Mouse (Mus musculus): Measurements from ENCODE around the gene B230219D22Rik. TPM values are rescaled to one million over a fixed set of nuclear protein-coding genes. Genes with fewer than 3 reads are reported as not detected.
A peak's percentile ranks its signal among the peaks of the same experiment; 100 is the strongest.
"Not testable (repeated sequence)": the region's sequence is repeated elsewhere in the genome, so short reads cannot be mapped to it uniquely, and the experiment has no call there.

The B230219D22Rik gene
- total RNA-seq (2021) = 10 to 100 TPM; 70.9 to 73.2 TPM
- long read RNA-seq, experiment 1, full-length matches to known transcripts = 46 of 101 reads
- long read RNA-seq, experiment 1, partial matches to known transcripts = 1 of 101 reads
- long read RNA-seq, experiment 1, other reads (novel, unspliced or antisense) = 54 of 101 reads
- long read RNA-seq, experiment 2, full-length matches to known transcripts = 26 of 76 reads
- long read RNA-seq, experiment 2, partial matches to known transcripts = 3 of 76 reads
- long read RNA-seq, experiment 2, other reads (novel, unspliced or antisense) = 47 of 76 reads

- peak; percentile 82 to 91 for DNase-seq (ENCODE audit: low spot score in 2 of 2)
These were observed at the start of gene B230219D22Rik for GRCm38 (mm10) chr13:55692535-55693242. Gene B230219D22Rik, plus strand, starts transcription at chr13:55693124.

GRCm38 (mm10) chr13:55644525-55644924, 48.4 kb upstream of the B230219D22Rik start:
- DNase-seq (ENCODE audit: low spot score in 2 of 2) = no peak

GRCm38 (mm10) chr13:55650098-55650497, 42.8 kb upstream of the B230219D22Rik start:
- no peak for DNase-seq (ENCODE audit: low spot score in 2 of 2)

- no peak for DNase-seq (ENCODE audit: low spot score in 2 of 2)
These were observed 41.9 kb upstream of the B230219D22Rik start for GRCm38 (mm10) chr13:55650980-55651379.

GRCm38 (mm10) chr13:55668550-55668949, 24.4 kb upstream of the B230219D22Rik start:
- no peak for DNase-seq (ENCODE audit: low spot score in 2 of 2)

GRCm38 (mm10) chr13:55672711-55673110, 20.2 kb upstream of the B230219D22Rik start:
- DNase-seq (ENCODE audit: low spot score in 2 of 2) = no peak

- DNase-seq (ENCODE audit: low spot score in 2 of 2) = no peak
These were observed 15.6 kb upstream of the B230219D22Rik start for GRCm38 (mm10) chr13:55677364-55677763.

- no peak for DNase-seq (ENCODE audit: low spot score in 2 of 2)
These were observed 10.7 kb upstream of the B230219D22Rik start for GRCm38 (mm10) chr13:55682201-55682600.

- no peak for DNase-seq (ENCODE audit: low spot score in 2 of 2)
These were observed 9.3 kb upstream of the B230219D22Rik start for GRCm38 (mm10) chr13:55683581-55683980.

- no peak for DNase-seq (ENCODE audit: low spot score in 2 of 2)
These were observed 6.8 kb upstream of the B230219D22Rik start for GRCm38 (mm10) chr13:55686107-55686633.

GRCm38 (mm10) chr13:55687927-55688602, 4.9 kb upstream of the B230219D22Rik start:
- no peak for DNase-seq (ENCODE audit: low spot score in 2 of 2)

- no peak for DNase-seq (ENCODE audit: low spot score in 2 of 2)
These were observed 358 bp downstream of the B230219D22Rik start for GRCm38 (mm10) chr13:55693243-55693721.

- no peak for DNase-seq (ENCODE audit: low spot score in 2 of 2)
These were observed 1.2 kb downstream of the B230219D22Rik start for GRCm38 (mm10) chr13:55694110-55694509.

- not testable (repeated sequence) for DNase-seq (ENCODE audit: low spot score in 2 of 2)
These were observed 3.1 kb downstream of the B230219D22Rik start for GRCm38 (mm10) chr13:55695989-55696388.

GRCm38 (mm10) chr13:55704301-55704700, 11.4 kb downstream of the B230219D22Rik start:
- no peak for DNase-seq (ENCODE audit: low spot score in 2 of 2)

- DNase-seq (ENCODE audit: low spot score in 2 of 2) = no peak
These were observed 19.9 kb downstream of the B230219D22Rik start for GRCm38 (mm10) chr13:55712846-55713245.

GRCm38 (mm10) chr13:55714501-55715166, 21.7 kb downstream of the B230219D22Rik start, which contains the start of gene Txndc15:
Gene Txndc15, plus strand, starts transcription at chr13:55714650.
- DNase-seq (ENCODE audit: low spot score in 2 of 2) = peak; percentile 86 to 89

- DNase-seq (ENCODE audit: low spot score in 2 of 2) = no peak
These were observed 22.2 kb downstream of the B230219D22Rik start for GRCm38 (mm10) chr13:55715167-55715512.

- no peak for DNase-seq (ENCODE audit: low spot score in 2 of 2)
These were observed 23.1 kb downstream of the B230219D22Rik start for GRCm38 (mm10) chr13:55715908-55716510.

GRCm38 (mm10) chr13:55721516-55721915, 28.6 kb downstream of the B230219D22Rik start:
- DNase-seq (ENCODE audit: low spot score in 2 of 2) = no peak

GRCm38 (mm10) chr13:55721995-55722394, 29.1 kb downstream of the B230219D22Rik start:
- DNase-seq (ENCODE audit: low spot score in 2 of 2) = no peak

All from left cerebral cortex, adult 18-20 months (tissue).